Mouse (Mus musculus) cortical plate, adult 2 months (tissue): ENCODE data around the gene Mst1r.

Source experiments
- CTCF ChIP-seq: fragments of 200-500 bp; IDR thresholded peaks from 2 replicates; pipeline ENCODE4 v1.5.1; 2011; ENCODE audit warnings: mild to moderate bottlenecking, control low read depth, low read length; ENCODE audit not compliant: insufficient read depth; ENCODE audit errors: extremely low read depth
- POLR2A ChIP-seq: fragments of 200-500 bp; IDR thresholded peaks from 2 replicates; pipeline ENCODE4 v1.6.1; 2011; ENCODE audit warnings: mild to moderate bottlenecking, low read length, control low read depth; ENCODE audit not compliant: insufficient read depth; ENCODE audit errors: extremely low read depth

GRCm38 (mm10) chr9:107899855-107900254 lies 6.8 kb upstream of the Mst1r start:
- TF ChIP-seq CTCF, result no peak
- no peak for TF ChIP-seq POLR2A
